Mouse (Mus musculus): ENCODE data around the gene Kalrn. TPM values are rescaled to one million over a fixed set of nuclear protein-coding genes. Genes with fewer than 3 reads are reported as not detected.

Gene Kalrn
- polyA plus RNA-seq, 1 experiment = 278 TPM

GRCm38 (mm10) chr16:34591934-34592333 lies 18.6 kb upstream of the Kalrn start:
- no peak overlapping the region for H3K4me3 ChIP-seq (ENCODE audit: insufficient read depth, low read length)
- TF ChIP-seq POLR2A (IDR thresholded peaks at IDR 0.05; ENCODE audit: extremely low read depth, insufficient read depth, low read length) (no peak), CTCF (IDR thresholded peaks at IDR 0.05; ENCODE audit: extremely low read depth, insufficient read depth, low read length) (no peak)
- H3K27ac ChIP-seq (ENCODE audit: insufficient read depth, low read length) = no peak overlapping the region
- H3K4me1 ChIP-seq (ENCODE audit: control insufficient read depth, insufficient read depth, low read length) = no peaks in the 10 kb centered on the region

DNA sequence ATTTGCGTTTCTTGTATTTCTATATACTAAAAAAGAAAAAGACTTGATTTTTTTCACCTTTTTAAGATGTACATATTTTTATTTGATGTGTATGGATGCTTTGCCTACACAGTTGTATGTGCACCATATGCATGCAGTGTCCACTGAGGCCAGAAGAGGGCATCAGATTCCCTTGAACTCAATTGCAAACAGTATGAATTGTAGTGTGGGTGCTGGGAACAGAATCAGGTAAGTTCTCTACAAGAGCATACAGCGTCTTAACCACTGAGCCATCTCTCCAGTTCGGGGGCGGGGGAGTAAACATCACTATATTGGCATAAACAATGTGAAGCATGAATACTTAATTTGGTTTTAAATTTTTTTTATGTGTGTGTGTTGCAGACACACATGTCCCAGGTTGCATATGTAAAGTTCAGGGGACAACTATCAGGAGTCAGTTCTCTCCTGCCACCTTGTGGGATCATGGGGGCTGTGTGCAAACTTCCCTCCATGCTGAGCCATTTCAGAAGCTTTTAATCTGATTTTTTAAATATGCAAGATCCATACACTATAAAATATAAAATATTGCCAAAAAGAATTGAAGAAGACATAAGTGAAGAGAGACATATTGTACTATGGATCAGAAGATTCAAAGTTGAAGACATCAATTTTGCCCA lies 6.5 kb upstream of the Kalrn start:
- H3K4me1 ChIP-seq (ENCODE audit: control insufficient read depth, insufficient read depth, low read length) = no peaks in the 10 kb centered on the region
- H3K4me3 ChIP-seq (ENCODE audit: insufficient read depth, low read length) = no peak overlapping the region
- H3K27ac ChIP-seq (ENCODE audit: insufficient read depth, low read length) = no peak overlapping the region
- TF ChIP-seq CTCF (IDR thresholded peaks at IDR 0.05; ENCODE audit: extremely low read depth, insufficient read depth, low read length) = no peak
- TF ChIP-seq POLR2A (IDR thresholded peaks at IDR 0.05; ENCODE audit: extremely low read depth, insufficient read depth, low read length) = no peak

GRCm38 (mm10) chr16:34573856-34574491 lies 642 bp upstream of the Kalrn start:
- TF ChIP-seq POLR2A (IDR thresholded peaks at IDR 0.05; ENCODE audit: extremely low read depth, insufficient read depth, low read length) = no peak
- no peak for TF ChIP-seq CTCF (IDR thresholded peaks at IDR 0.05; ENCODE audit: extremely low read depth, insufficient read depth, low read length)
- peaks cover 6% of the 10 kb centered on the region for H3K4me1 ChIP-seq (ENCODE audit: control insufficient read depth, insufficient read depth, low read length)
- peak overlapping the region; percentile 96 for H3K27ac ChIP-seq (ENCODE audit: insufficient read depth, low read length)
- H3K4me3 ChIP-seq (ENCODE audit: insufficient read depth, low read length) = peak overlapping the region; percentile 65

DNA sequence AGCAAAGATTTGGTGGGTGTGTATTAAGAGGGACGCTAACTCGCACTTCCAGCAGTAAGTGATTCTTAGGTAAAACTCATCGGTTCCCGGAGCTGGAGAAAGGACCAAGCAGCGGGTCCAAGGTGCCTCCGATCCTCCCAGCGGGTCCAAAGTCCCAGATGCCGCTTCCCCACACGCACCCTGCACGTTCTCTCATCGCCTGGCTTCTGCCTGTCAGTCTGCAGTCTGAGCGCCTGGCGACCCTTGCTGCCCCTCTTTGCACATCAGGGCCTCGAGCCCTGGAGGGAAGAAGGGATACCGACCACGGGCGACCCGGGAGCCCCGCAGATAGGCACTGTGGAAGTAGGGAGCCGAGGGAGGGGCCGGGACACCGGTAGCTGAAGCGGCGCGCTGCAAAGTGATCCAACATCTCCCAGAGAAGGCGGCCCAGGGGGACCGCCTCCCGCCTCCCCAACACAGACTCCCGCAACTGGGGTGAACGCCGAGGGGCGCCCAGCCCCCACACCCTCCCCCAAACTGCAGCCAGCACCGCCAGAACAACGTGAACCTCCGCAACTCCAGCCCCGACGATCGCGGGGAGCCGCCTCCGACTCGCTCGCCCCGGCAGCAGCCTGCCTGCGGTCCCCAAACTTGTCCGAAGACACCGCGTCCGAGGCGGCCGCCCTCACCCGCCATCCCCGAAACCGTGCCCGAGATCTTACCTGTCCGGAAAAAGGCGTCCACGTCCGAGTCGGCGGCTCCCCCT lies 754 bp downstream of the Kalrn start:
- peak overlapping the region; percentile 90 for H3K27ac ChIP-seq (ENCODE audit: insufficient read depth, low read length)
- peaks cover 12% of the 10 kb centered on the region for H3K4me1 ChIP-seq (ENCODE audit: control insufficient read depth, insufficient read depth, low read length)
- H3K4me3 ChIP-seq (ENCODE audit: insufficient read depth, low read length) = peak overlapping the region; percentile 65
- no peak for TF ChIP-seq POLR2A (IDR thresholded peaks at IDR 0.05; ENCODE audit: extremely low read depth, insufficient read depth, low read length)
- no peak for TF ChIP-seq CTCF (IDR thresholded peaks at IDR 0.05; ENCODE audit: extremely low read depth, insufficient read depth, low read length)

DNA sequence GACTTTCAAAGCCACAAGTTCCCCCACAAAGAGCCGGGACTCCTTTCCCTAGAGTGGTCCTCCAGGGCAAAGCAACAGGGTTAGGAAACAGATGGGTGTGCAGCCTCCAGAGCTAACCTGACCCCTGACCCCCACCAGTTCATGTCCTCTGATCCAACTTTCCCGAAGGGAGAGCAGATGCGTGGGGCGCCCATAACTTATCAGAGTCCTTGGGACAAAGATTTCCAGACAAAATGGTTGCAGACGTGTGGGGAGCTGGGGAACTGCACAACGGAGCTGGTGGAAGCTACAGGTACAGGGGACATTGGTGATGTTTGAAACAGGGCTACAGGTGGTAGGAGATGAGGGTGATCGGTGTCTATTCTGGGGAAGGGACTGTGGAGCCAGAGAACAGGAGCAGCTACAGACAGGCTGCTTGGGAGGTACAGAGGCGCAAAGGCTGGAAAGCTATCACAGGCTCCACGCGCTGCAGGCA lies 1.4 kb downstream of the Kalrn start:
- H3K4me3 ChIP-seq (ENCODE audit: insufficient read depth, low read length) = peak overlapping the region; percentile 65
- 0 out of 2 replicates have a peak, but pooled peaks have one; percentile 6 for TF ChIP-seq CTCF (IDR thresholded peaks at IDR 0.05; ENCODE audit: extremely low read depth, insufficient read depth, low read length)
- no peak for TF ChIP-seq POLR2A (IDR thresholded peaks at IDR 0.05; ENCODE audit: extremely low read depth, insufficient read depth, low read length)
- H3K4me1 ChIP-seq (ENCODE audit: control insufficient read depth, insufficient read depth, low read length) = peaks cover 14% of the 10 kb centered on the region
- no peak overlapping the region for H3K27ac ChIP-seq (ENCODE audit: insufficient read depth, low read length)

- no peak overlapping the region for H3K27ac ChIP-seq (ENCODE audit: insufficient read depth, low read length)
- no peak overlapping the region for H3K4me3 ChIP-seq (ENCODE audit: insufficient read depth, low read length)
- TF ChIP-seq POLR2A (IDR thresholded peaks at IDR 0.05; ENCODE audit: extremely low read depth, insufficient read depth, low read length) (no peak), CTCF (IDR thresholded peaks at IDR 0.05; ENCODE audit: extremely low read depth, insufficient read depth, low read length) (no peak)
- H3K4me1 ChIP-seq (ENCODE audit: control insufficient read depth, insufficient read depth, low read length) = peaks cover 14% of the 10 kb centered on the region
Observed at GRCm38 (mm10) chr16:34569897-34570296, 3.4 kb downstream of the Kalrn start.

- TF ChIP-seq POLR2A (IDR thresholded peaks at IDR 0.05; ENCODE audit: extremely low read depth, insufficient read depth, low read length) = 0 out of 2 replicates have a peak, but pooled peaks have one; percentile 35
- TF ChIP-seq CTCF (IDR thresholded peaks at IDR 0.05; ENCODE audit: extremely low read depth, insufficient read depth, low read length) = no peak
- H3K27ac ChIP-seq (ENCODE audit: insufficient read depth, low read length) = peak overlapping the region; percentile 24; the same call in 1 of the 2 replicates
- no peak overlapping the region for H3K4me3 ChIP-seq (ENCODE audit: insufficient read depth, low read length)
- H3K4me1 ChIP-seq (ENCODE audit: control insufficient read depth, insufficient read depth, low read length) = peaks cover 17% of the 10 kb centered on the region
Observed at GRCm38 (mm10) chr16:34568831-34569230, 4.5 kb downstream of the Kalrn start.

- Histone ChIP-seq H3K27ac (ENCODE audit: insufficient read depth, low read length) (0 out of 2 replicates have a peak overlapping the region, but pooled peaks have one; percentile 3), H3K4me1 (ENCODE audit: control insufficient read depth, insufficient read depth, low read length) (peaks cover 28% of the 10 kb centered on the region), H3K4me3 (ENCODE audit: insufficient read depth, low read length) (no peak overlapping the region)
- TF ChIP-seq POLR2A (IDR thresholded peaks at IDR 0.05; ENCODE audit: extremely low read depth, insufficient read depth, low read length) (no peak), CTCF (IDR thresholded peaks at IDR 0.05; ENCODE audit: extremely low read depth, insufficient read depth, low read length) (no peak)
Observed at GRCm38 (mm10) chr16:34563593-34564280, 9.6 kb downstream of the Kalrn start.

GRCm38 (mm10) chr16:34561734-34562135 lies 11.6 kb downstream of the Kalrn start:
- TF ChIP-seq POLR2A (IDR thresholded peaks at IDR 0.05; ENCODE audit: extremely low read depth, insufficient read depth, low read length) (no peak), CTCF (IDR thresholded peaks at IDR 0.05; ENCODE audit: extremely low read depth, insufficient read depth, low read length) (no peak)
- H3K27ac ChIP-seq (ENCODE audit: insufficient read depth, low read length) = no peak overlapping the region
- peaks cover 30% of the 10 kb centered on the region for H3K4me1 ChIP-seq (ENCODE audit: control insufficient read depth, insufficient read depth, low read length)
- no peak overlapping the region for H3K4me3 ChIP-seq (ENCODE audit: insufficient read depth, low read length)
